Mouse (Mus musculus): ENCODE data around the gene Rptor. TPM values are rescaled to one million over a fixed set of nuclear protein-coding genes. Genes with fewer than 3 reads are reported as not detected.

Gene Rptor
- total and polyA plus RNA-seq, 3 experiments, result 33.9 to 34.9 TPM; not detected in 1

DNA sequence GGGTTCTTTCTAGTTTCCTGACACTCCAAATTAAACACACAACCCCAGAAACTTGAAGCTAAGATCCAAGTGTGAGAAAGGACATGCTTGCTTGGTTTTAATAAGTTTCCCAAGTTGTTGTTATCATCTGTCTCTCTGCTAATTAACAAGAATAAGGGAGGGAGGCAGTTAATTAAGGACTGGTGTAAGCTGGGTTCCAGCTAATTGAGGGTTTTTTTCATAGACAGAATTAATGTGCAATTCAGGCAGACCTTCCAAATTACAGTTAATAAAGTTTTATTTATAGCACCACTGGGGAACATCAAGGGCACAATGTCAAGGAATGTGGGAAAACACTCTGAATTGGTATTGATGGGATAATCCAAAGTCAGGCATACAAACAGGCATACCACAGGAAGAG lies 230.6 kb downstream of the Rptor start:
- no peak overlapping the region for H3K27ac ChIP-seq (ENCODE audit: control insufficient read depth, low read depth, low read length)
- no peak for TF ChIP-seq RAD21 (IDR thresholded peaks at IDR 0.05; ENCODE audit: low read depth, low read length)
- no peak for TF ChIP-seq ZNF384 (IDR thresholded peaks at IDR 0.05; ENCODE audit: low read depth, low read length)
- no peak for TF ChIP-seq MYB (IDR thresholded peaks at IDR 0.05; ENCODE audit: low read depth, low read length)
- TF ChIP-seq MEF2A (IDR thresholded peaks at IDR 0.05; ENCODE audit: extremely low read depth, insufficient replicate concordance, low read depth, low read length, poor library complexity, severe bottlenecking), result no peak
- TF ChIP-seq CTCF (IDR thresholded peaks at IDR 0.05 in 2 of 3, conservative IDR thresholded peaks at IDR 0.05 in 1 of 3; ENCODE audit: control insufficient read depth in 1 of 3, insufficient read depth in 1 of 3, low read depth in 2 of 3, low read length in 3 of 3, poor library complexity in 1 of 3, severe bottlenecking in 1 of 3), result no peak
- TF ChIP-seq USF2 (IDR thresholded peaks at IDR 0.05; ENCODE audit: borderline replicate concordance in 1 of 2, insufficient read depth in 1 of 2, low read depth in 1 of 2, low read length in 2 of 2), result no peak
- TF ChIP-seq NRF1 (IDR thresholded peaks at IDR 0.05; ENCODE audit: insufficient read depth, low read depth, low read length, poor library complexity, severe bottlenecking), result no peak
- no peak for TF ChIP-seq GABPA (IDR thresholded peaks at IDR 0.05; ENCODE audit: low read depth, low read length)
- TF ChIP-seq MXI1 (IDR thresholded peaks at IDR 0.05; ENCODE audit: low read depth, low read length), result no peak
- TF ChIP-seq TBP (IDR thresholded peaks at IDR 0.05; ENCODE audit: low read depth, low read length), result no peak
- TF ChIP-seq POLR2A (IDR thresholded peaks at IDR 0.05; ENCODE audit: control insufficient read depth in 1 of 2, insufficient read depth in 1 of 2, low read depth in 1 of 2, low read length in 2 of 2, poor library complexity in 1 of 2), result no peak
- DNase-seq (ENCODE audit: low read depth, low spot score), result no peak
- H3K4me1 ChIP-seq (ENCODE audit: control insufficient read depth in 1 of 2, insufficient read depth in 2 of 2, low read length in 2 of 2), result peaks cover 0 to 9% of the 10 kb centered on the region in 2 experiments; a peak in 2 of 4 replicates
- no peaks in the 10 kb centered on the region for H3K79me2 ChIP-seq (ENCODE audit: control insufficient read depth, insufficient read depth, low read length, poor library complexity)
- H3K9me3 ChIP-seq (replicated peaks; ENCODE audit: insufficient read depth, low read length), result no peaks in the 10 kb centered on the region
- H3K4me3 ChIP-seq (ENCODE audit: control insufficient read depth in 1 of 2, insufficient read depth in 1 of 2, low read depth in 2 of 2, low read length in 2 of 2), result no peak overlapping the region
- no peak overlapping the region for H3K9ac ChIP-seq (ENCODE audit: control insufficient read depth, low read depth, low read length, poor library complexity, severe bottlenecking)
- no peaks in the 10 kb centered on the region for H3K27me3 ChIP-seq (ENCODE audit: control insufficient read depth in 1 of 2, insufficient read depth in 2 of 2, low read length in 2 of 2)
- H3K36me3 ChIP-seq (ENCODE audit: control insufficient read depth in 1 of 2, insufficient read depth in 2 of 2, low read length in 2 of 2), result peaks cover 6 to 10% of the 10 kb centered on the region in 2 experiments

DNA sequence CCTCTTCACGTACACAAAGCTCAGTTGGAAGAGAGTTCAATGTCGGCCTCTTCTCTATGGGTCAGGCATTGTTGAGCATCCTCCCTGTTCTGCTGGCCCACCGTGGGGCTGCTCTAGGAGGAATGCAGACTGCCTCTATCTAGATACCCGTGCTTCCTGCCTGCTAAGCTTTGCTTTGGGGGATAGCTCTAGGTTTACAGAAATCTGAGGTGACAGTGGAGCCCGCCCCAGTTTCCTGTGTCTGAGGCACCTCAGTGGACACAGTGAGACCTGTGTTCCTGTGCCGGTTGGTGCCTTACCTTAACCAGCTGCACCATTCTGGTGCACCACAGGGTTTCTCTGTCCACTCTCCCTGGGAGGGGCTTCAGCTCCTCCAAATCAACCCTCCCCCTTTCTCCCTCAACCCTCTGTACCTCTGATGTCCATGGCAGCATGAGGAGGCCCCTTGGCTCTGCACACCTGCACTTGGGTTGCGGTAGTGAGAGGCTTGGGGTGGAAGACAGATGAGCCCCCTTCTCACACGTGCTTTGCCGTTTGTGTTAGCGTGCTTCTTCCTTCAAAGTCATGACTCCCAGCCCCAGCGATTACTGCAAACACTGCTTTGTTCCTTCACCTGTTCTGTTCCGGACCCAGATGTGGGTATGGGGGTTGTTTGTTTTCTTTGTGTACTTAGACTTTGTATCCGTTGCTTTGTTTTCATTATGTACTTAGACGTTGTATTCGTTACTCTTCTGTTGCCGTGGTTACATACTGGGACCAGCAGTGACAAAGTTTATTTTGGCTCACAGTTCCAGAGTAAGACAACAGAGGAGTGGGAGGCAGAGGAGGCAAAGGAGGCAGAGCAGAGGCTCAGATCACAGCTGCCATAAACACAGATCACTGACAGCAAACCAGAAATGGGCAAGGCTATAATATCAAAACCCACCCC lies 231.4 kb downstream of the Rptor start:
- TF ChIP-seq E2F4 (IDR thresholded peaks at IDR 0.05; ENCODE audit: borderline replicate concordance, low read depth, low read length), result no peak
- no peak overlapping the region for H3K27ac ChIP-seq (ENCODE audit: control insufficient read depth, low read depth, low read length)
- no peak overlapping the region for H3K9ac ChIP-seq (ENCODE audit: control insufficient read depth, low read depth, low read length, poor library complexity, severe bottlenecking)
- no peaks in the 10 kb centered on the region for H3K9me3 ChIP-seq (replicated peaks; ENCODE audit: insufficient read depth, low read length)
- no peak for DNase-seq (ENCODE audit: low read depth, low spot score)
- H3K79me2 ChIP-seq (ENCODE audit: control insufficient read depth, insufficient read depth, low read length, poor library complexity), result no peaks in the 10 kb centered on the region
- no peaks in the 10 kb centered on the region for H3K27me3 ChIP-seq (ENCODE audit: control insufficient read depth in 1 of 2, insufficient read depth in 2 of 2, low read length in 2 of 2)
- no peak overlapping the region for H3K4me3 ChIP-seq (ENCODE audit: control insufficient read depth in 1 of 2, insufficient read depth in 1 of 2, low read depth in 2 of 2, low read length in 2 of 2)
- peaks cover 3 to 7% of the 10 kb centered on the region in 2 experiments; a peak in 3 of 4 replicates for H3K36me3 ChIP-seq (ENCODE audit: control insufficient read depth in 1 of 2, insufficient read depth in 2 of 2, low read length in 2 of 2)
- H3K4me1 ChIP-seq (ENCODE audit: control insufficient read depth in 1 of 2, insufficient read depth in 2 of 2, low read length in 2 of 2), result peaks cover 0 to 3% of the 10 kb centered on the region in 2 experiments; a peak in 2 of 4 replicates

Measured in MEL (cell line).